Mouse (Mus musculus): ENCODE data around the gene Alkbh5.

DNA sequence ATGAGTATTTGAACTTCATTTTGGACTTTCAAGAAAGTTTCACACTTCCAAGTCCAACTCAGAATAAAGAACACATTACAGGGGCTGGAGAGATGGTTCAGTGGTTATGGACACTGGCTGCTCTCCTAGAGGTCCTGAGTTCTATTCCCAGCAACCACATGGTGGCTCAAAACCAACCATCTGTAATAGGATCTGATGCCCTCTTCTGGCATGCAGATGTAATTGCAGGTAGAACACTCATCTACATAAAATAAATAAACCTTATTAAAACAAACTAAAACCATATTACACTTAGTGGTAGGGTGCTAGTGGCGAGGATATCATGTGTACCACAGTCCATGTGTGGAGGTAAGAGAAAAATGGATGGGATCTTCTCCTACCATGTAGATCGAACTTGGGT lies 23.7 kb upstream of the Alkbh5 start:
- TF ChIP-seq CTCF (IDR thresholded peaks at IDR 0.05; ENCODE audit: control insufficient read depth, insufficient read depth, insufficient read length) (no peak), MAX (IDR thresholded peaks at IDR 0.05) (no peak), MYOD1 (IDR thresholded peaks at IDR 0.05; ENCODE audit: control insufficient read depth, insufficient read length, low read depth) (no peak)
